Mouse (Mus musculus) small intestine, adult 2 months (tissue): Measurements from ENCODE around the gene Rap1gds1.

Experiments
- CTCF ChIP-seq: fragments of 200-500 bp; IDR thresholded peaks from 2 replicates; pipeline ENCODE4 v1.5.1; 2012; ENCODE audit warnings: low read depth, mild to moderate bottlenecking, control low read depth, inconsistent platforms, low read length, moderate library complexity, mixed read lengths; ENCODE audit not compliant: insufficient replicate concordance, insufficient read length; ENCODE audit errors: extremely low read depth
- POLR2A ChIP-seq: fragments of 200-500 bp; IDR thresholded peaks from 2 replicates; pipeline ENCODE4 v1.6.1; 2012; ENCODE audit warnings: low read depth, mild to moderate bottlenecking, control low read depth, inconsistent platforms, low read length, moderate library complexity

DNA sequence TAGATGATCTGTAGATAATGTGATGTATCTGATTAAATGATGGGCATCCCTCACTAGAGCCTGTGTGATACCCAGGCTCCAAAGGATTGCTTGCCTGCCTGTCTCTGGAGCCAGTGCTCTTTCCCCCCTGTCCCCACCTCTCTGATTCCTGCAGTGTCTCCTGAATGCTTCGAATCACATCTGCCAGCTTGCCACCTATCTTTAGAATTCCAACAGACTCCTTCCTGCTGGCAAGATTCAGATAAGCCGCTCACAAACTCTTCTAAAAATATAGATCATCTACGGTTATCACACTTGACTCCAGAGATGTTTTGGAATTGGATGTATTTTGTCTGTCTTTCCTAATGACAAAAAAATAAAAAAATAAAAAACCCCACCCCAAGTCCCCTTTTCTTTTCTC, 28.3 kb upstream of the Rap1gds1 start:
- TF ChIP-seq POLR2A (no peak), CTCF (no peak)
